ENCODE assay signal across 16 mouse cellular contexts in the genomic region with DNA sequence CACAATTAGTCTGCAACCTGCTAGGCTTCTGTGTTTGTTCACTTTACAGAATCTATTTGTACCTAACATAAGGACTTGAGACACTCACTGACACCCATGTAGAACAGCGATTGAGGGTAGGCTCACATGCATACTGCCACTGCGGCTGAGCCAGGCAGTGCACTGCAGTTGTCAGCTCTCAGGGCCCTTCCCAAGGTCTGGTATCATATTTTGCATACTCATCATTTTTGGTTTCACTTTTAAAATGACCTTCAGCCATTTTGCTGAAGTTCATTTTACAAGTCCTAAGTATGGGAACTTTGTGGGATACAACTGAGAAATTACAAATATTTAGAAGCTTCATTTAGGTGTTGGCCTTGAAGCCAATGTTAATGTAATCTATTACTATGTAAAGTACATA.
DNase-seq lines count a peak whose midpoint lies in the region; ATAC-seq and TF ChIP-seq lines count a peak whose summit lies in the region.
"Had no signal": no experiment of that assay in that cellular context is flagged by ENCODE, and none has a peak within 500 bp of the region (broad histone marks: within the 10 kb centered on the region; RNA-seq: fewer than 3 reads in every experiment).

No protein-coding gene starts in this region.

- no peaks in the 10 kb centered on the region for H3K79me2 ChIP-seq in liver, adult 2 months (ENCODE audit: control insufficient read depth, insufficient read depth, low read length)

- H3K4me3 ChIP-seq in liver, adult 2 months (ENCODE audit: insufficient read depth, low read depth, low read length), result no peak overlapping the region
- H3K4me3 ChIP-seq in midbrain, embryonic 11.5 days (ENCODE audit: low read depth, low read length), result no peak overlapping the region
- H3K4me3 ChIP-seq in forebrain, embryonic 14.5 days (ENCODE audit: low read depth, low read length), result no peak overlapping the region
- H3K4me3 ChIP-seq: left cerebral cortex, adult 2 months; neural tube, embryonic 15.5 days had no signal

- TF ChIP-seq CTCF in liver, adult 2 months (IDR thresholded peaks at IDR 0.05; ENCODE audit: low read depth, low read length), result no peak

- no peak overlapping the region for H3K9ac ChIP-seq in liver, adult 2 months (ENCODE audit: low read depth, low read length)
- H3K9ac ChIP-seq in midbrain, embryonic 11.5 days (ENCODE audit: low read length), result no peak overlapping the region
- no peak overlapping the region for H3K9ac ChIP-seq in forebrain, embryonic 14.5 days (ENCODE audit: low read length)
- H3K9ac ChIP-seq: neural tube, embryonic 15.5 days had no signal

- H3K27ac ChIP-seq in liver, adult 2 months (replicated peaks; ENCODE audit: insufficient read depth, low read depth, low read length), result no peak overlapping the region
- no peak overlapping the region for H3K27ac ChIP-seq in midbrain, embryonic 11.5 days (ENCODE audit: low read depth, low read length)
- no peak overlapping the region for H3K27ac ChIP-seq in forebrain, embryonic 14.5 days (ENCODE audit: low read depth, low read length)
- H3K27ac ChIP-seq: left cerebral cortex, adult 2 months; neural tube, embryonic 15.5 days had no signal

- no peaks in the 10 kb centered on the region for H3K9me3 ChIP-seq in midbrain, embryonic 11.5 days (ENCODE audit: control insufficient read depth, low read length)
- no peaks in the 10 kb centered on the region for H3K9me3 ChIP-seq in forebrain, embryonic 14.5 days (replicated peaks; ENCODE audit: control insufficient read depth, low read length)
- H3K9me3 ChIP-seq: neural tube, embryonic 15.5 days had no signal

- TF ChIP-seq POLR2A in liver, adult 2 months (IDR thresholded peaks at IDR 0.05; ENCODE audit: extremely low read depth, insufficient read depth, low read length), result no peak

- no peak for ATAC-seq in midbrain, embryonic 11.5 days (ENCODE audit: low FRiP score)
- no peak for ATAC-seq in forebrain, embryonic 14.5 days
- ATAC-seq: forebrain, embryonic 16.5 days; hindbrain, embryonic 16.5 days had no signal

- WGBS in liver, adult 2 months, result 91% methylated on average over 2 of the region's 2 CpGs
- WGBS in midbrain, embryonic 11.5 days, result 91% methylated on average over 2 of the region's 2 CpGs
- 99% methylated on average over 2 of the region's 2 CpGs for WGBS in forebrain, embryonic 14.5 days

- H3K36me3 ChIP-seq in liver, adult 2 months (ENCODE audit: control insufficient read depth, insufficient read depth, low read length), result no peaks in the 10 kb centered on the region
- no peaks in the 10 kb centered on the region for H3K36me3 ChIP-seq in midbrain, embryonic 11.5 days (ENCODE audit: control insufficient read depth, insufficient read depth, low read length)
- no peaks in the 10 kb centered on the region for H3K36me3 ChIP-seq in forebrain, embryonic 14.5 days (ENCODE audit: control insufficient read depth, insufficient read depth, low read length)
- H3K36me3 ChIP-seq: neural tube, embryonic 15.5 days had no signal

- H3K27me3 ChIP-seq in liver, adult 2 months (ENCODE audit: control insufficient read depth, insufficient read depth, low read length), result no peaks in the 10 kb centered on the region
- H3K27me3 ChIP-seq in midbrain, embryonic 11.5 days (ENCODE audit: control insufficient read depth, insufficient read depth, low read length), result no peaks in the 10 kb centered on the region
- no peaks in the 10 kb centered on the region for H3K27me3 ChIP-seq in forebrain, embryonic 14.5 days (replicated peaks; ENCODE audit: control insufficient read depth, insufficient read depth, low read length)
- H3K27me3 ChIP-seq: neural tube, embryonic 15.5 days had no signal

- no peaks in the 10 kb centered on the region for H3K4me1 ChIP-seq in liver, adult 2 months (ENCODE audit: control insufficient read depth, insufficient read depth, low read length)
- H3K4me1 ChIP-seq in midbrain, embryonic 11.5 days (ENCODE audit: control insufficient read depth, insufficient read depth, low read length), result no peaks in the 10 kb centered on the region; the same call in 1 of the 2 replicates
- H3K4me1 ChIP-seq in forebrain, embryonic 14.5 days (ENCODE audit: control insufficient read depth, insufficient read depth, low read length), result no peaks in the 10 kb centered on the region
- H3K4me1 ChIP-seq: neural tube, embryonic 15.5 days had no signal

- DNase-seq in adrenal gland, adult (ENCODE audit: inconsistent age in 2 of 2, low spot score in 1 of 2), result peak; percentile 24 to 59
- DNase-seq in adrenal gland, adult 18-20 months (ENCODE audit: low spot score in 2 of 2), result no peak
- DNase-seq in spleen, postnatal 36 days (ENCODE audit: low spot score in 2 of 2), result peak; percentile 10 to 18
- DNase-seq in spleen, adult 12 weeks (ENCODE audit: low spot score), result no peak
- DNase-seq in liver, adult 2 months (ENCODE audit: extremely low read depth, low read depth, low spot score), result peak; percentile 45
- DNase-seq in midbrain, embryonic 11.5 days (ENCODE audit: low spot score, missing footprints), result no peak
- no peak for DNase-seq in forebrain, embryonic 14.5 days (ENCODE audit: low spot score)
- no peak for DNase-seq in layer of hippocampus, adult 18-20 months (ENCODE audit: low spot score in 2 of 2)
- DNase-seq: cerebellum, adult 9-11 months; gastrocnemius, postnatal 25 days; kidney, postnatal 10 days; lung, postnatal 4 days had no signal

- no peak overlapping the region for H3K4me2 ChIP-seq in midbrain, embryonic 11.5 days
- H3K4me2 ChIP-seq in forebrain, embryonic 14.5 days (ENCODE audit: low read length), result no peak overlapping the region
- H3K4me2 ChIP-seq: neural tube, embryonic 15.5 days had no signal

Comparison
In these comparisons a context has a peak if more than half of its experiments do, and no peak if none do; other contexts are left out.
1. DNase-seq: peak in adrenal gland, adult (2 of 2), spleen, postnatal 36 days (2 of 2) and liver, adult 2 months (single experiment); none in adrenal gland, adult 18-20 months (0 of 2), spleen, adult 12 weeks (single experiment), midbrain, embryonic 11.5 days (single experiment), forebrain, embryonic 14.5 days (single experiment) and layer of hippocampus, adult 18-20 months (0 of 2).